In the genomic region with DNA sequence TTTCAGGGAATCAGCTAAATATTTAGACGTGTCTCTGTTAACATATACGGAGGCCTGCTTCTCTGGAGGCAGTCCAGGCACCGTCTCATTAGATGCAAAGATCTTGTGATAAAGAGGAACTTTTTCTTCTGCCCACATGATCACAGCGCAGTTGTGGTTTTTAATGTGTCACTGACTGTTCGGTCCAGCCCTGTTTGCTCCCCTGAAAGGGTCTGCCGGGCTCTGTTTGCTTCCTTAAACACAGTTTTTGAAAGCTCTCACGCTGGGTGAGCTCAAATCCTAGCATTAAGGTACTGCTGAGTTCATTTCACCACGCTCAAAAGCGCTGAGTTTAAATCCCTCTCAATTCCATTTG, we compare ENCODE assay signal across 9 mouse cellular contexts. TPM values are rescaled to one million over a fixed set of nuclear protein-coding genes. Genes with fewer than 3 reads are reported as not detected.
DNase-seq lines count a peak whose midpoint lies in the region; ATAC-seq and TF ChIP-seq lines count a peak whose summit lies in the region.
"Had no signal": no experiment of that assay in that cellular context is flagged by ENCODE, and none has a peak within 500 bp of the region (broad histone marks: within the 10 kb centered on the region; RNA-seq: fewer than 3 reads in every experiment).

No protein-coding gene starts in this region.

- TF ChIP-seq CTCF in liver, adult 2 months (IDR thresholded peaks at IDR 0.05; ENCODE audit: low read depth, low read length), result no peak

- no peaks in the 10 kb centered on the region for H3K36me3 ChIP-seq in liver, adult 2 months (ENCODE audit: control insufficient read depth, insufficient read depth, low read length)
- no peaks in the 10 kb centered on the region for H3K36me3 ChIP-seq in forebrain, embryonic 10.5 days (replicated peaks)
- no peaks in the 10 kb centered on the region for H3K36me3 ChIP-seq in liver, embryonic 11.5 days (ENCODE audit: control insufficient read depth, insufficient read depth, low read length)
- no peaks in the 10 kb centered on the region for H3K36me3 ChIP-seq in neural tube, embryonic 11.5 days (ENCODE audit: control insufficient read depth, insufficient read depth, low read length)

- H3K79me2 ChIP-seq in liver, adult 2 months (ENCODE audit: control insufficient read depth, insufficient read depth, low read length), result no peaks in the 10 kb centered on the region

- H3K4me1 ChIP-seq in liver, adult 2 months (ENCODE audit: control insufficient read depth, insufficient read depth, low read length), result peaks cover 4% of the 10 kb centered on the region
- H3K4me1 ChIP-seq in forebrain, embryonic 10.5 days, result peaks cover 84% of the 10 kb centered on the region
- H3K4me1 ChIP-seq in liver, embryonic 11.5 days (replicated peaks; ENCODE audit: control insufficient read depth, insufficient read depth, low read length), result peaks cover 9% of the 10 kb centered on the region
- H3K4me1 ChIP-seq in neural tube, embryonic 11.5 days (ENCODE audit: control insufficient read depth, insufficient read depth, low read length), result peaks cover 18% of the 10 kb centered on the region

- H3K9me3 ChIP-seq in forebrain, embryonic 10.5 days, result no peaks in the 10 kb centered on the region
- no peaks in the 10 kb centered on the region for H3K9me3 ChIP-seq in liver, embryonic 11.5 days (ENCODE audit: control insufficient read depth, low read length)
- H3K9me3 ChIP-seq in neural tube, embryonic 11.5 days (ENCODE audit: control insufficient read depth, low read length), result no peaks in the 10 kb centered on the region

- H3K4me2 ChIP-seq in liver, embryonic 11.5 days, result peak overlapping the region; percentile 47
- H3K4me2 ChIP-seq in neural tube, embryonic 11.5 days (ENCODE audit: low read depth), result 0 out of 2 replicates have a peak overlapping the region, but pooled peaks have one; percentile 2

- WGBS in liver, adult 2 months, result 42% methylated on average over 9 of the region's 9 CpGs
- WGBS in forebrain, embryonic 10.5 days, result 3% methylated on average over 9 of the region's 9 CpGs
- 11% methylated on average over 9 of the region's 9 CpGs for WGBS in liver, embryonic 11.5 days
- WGBS in neural tube, embryonic 11.5 days, result 8% methylated on average over 9 of the region's 9 CpGs

- no peak overlapping the region for H3K4me3 ChIP-seq in liver, adult 2 months (ENCODE audit: insufficient read depth, low read depth, low read length)
- H3K4me3 ChIP-seq in forebrain, embryonic 10.5 days, result peak overlapping the region; percentile 16; the same call in 1 of the 2 replicates
- no peak overlapping the region for H3K4me3 ChIP-seq in liver, embryonic 11.5 days (ENCODE audit: low read depth, low read length)
- no peak overlapping the region for H3K4me3 ChIP-seq in neural tube, embryonic 11.5 days (ENCODE audit: low read depth, low read length)

- intact Hi-C loops in left cerebral cortex, postnatal 4 days (cut with DNase I), result loop anchor here (5.0 kb wide), 2 partner anchors 166 to 306 kb away; partner anchors contain the start of gene Fzd7

- no peak overlapping the region for H3K9ac ChIP-seq in liver, adult 2 months (ENCODE audit: low read depth, low read length)
- no peak overlapping the region; the same call in 1 of the 2 replicates for H3K9ac ChIP-seq in liver, embryonic 11.5 days (ENCODE audit: low read depth, low read length)
- H3K9ac ChIP-seq in neural tube, embryonic 11.5 days (ENCODE audit: low read length), result no peak overlapping the region

- no peaks in the 10 kb centered on the region for H3K27me3 ChIP-seq in liver, adult 2 months (ENCODE audit: control insufficient read depth, insufficient read depth, low read length)
- peaks cover 79% of the 10 kb centered on the region for H3K27me3 ChIP-seq in forebrain, embryonic 10.5 days (ENCODE audit: poor library complexity, severe bottlenecking)
- no peaks in the 10 kb centered on the region for H3K27me3 ChIP-seq in liver, embryonic 11.5 days (replicated peaks; ENCODE audit: control insufficient read depth, insufficient read depth, low read length)
- no peaks in the 10 kb centered on the region for H3K27me3 ChIP-seq in neural tube, embryonic 11.5 days (ENCODE audit: control insufficient read depth, insufficient read depth, low read length)

- ATAC-seq in liver, embryonic 11.5 days (replicated peaks; ENCODE audit: low FRiP score), result no peak
- ATAC-seq in neural tube, embryonic 11.5 days (ENCODE audit: insufficient read depth, low FRiP score, low TSS enrichment), result 0 out of 2 replicates have a peak, but pooled peaks have one; percentile 1

- no peak for TF ChIP-seq POLR2A in liver, adult 2 months (IDR thresholded peaks at IDR 0.05; ENCODE audit: extremely low read depth, insufficient read depth, low read length)

- peak; percentile 4 for DNase-seq in liver, adult 2 months (ENCODE audit: extremely low read depth, low read depth, low spot score)
- DNase-seq in liver (no peak), adipocyte (ENCODE audit: low spot score) (no peak)
- peak; percentile 71 for DNase-seq in forebrain, embryonic 10.5 days (ENCODE audit: extremely low spot score, low spot score)
- no peak for DNase-seq in liver, embryonic 11.5 days (ENCODE audit: low spot score)
- DNase-seq in neural tube, embryonic 11.5 days (ENCODE audit: low spot score), result peak; percentile 24
- DNase-seq in gastrocnemius, postnatal 25 days, result no peak
- no peak for DNase-seq in left cerebral cortex, postnatal 4 days

- no peak overlapping the region for H3K27ac ChIP-seq in liver, adult 2 months (replicated peaks; ENCODE audit: insufficient read depth, low read depth, low read length)
- peak overlapping the region; percentile 48 for H3K27ac ChIP-seq in forebrain, embryonic 10.5 days
- no peak overlapping the region for H3K27ac ChIP-seq in liver, embryonic 11.5 days (ENCODE audit: low read depth, low read length)
- H3K27ac ChIP-seq in neural tube, embryonic 11.5 days (ENCODE audit: low read depth, low read length), result peak overlapping the region; percentile 55

RNA-seq across cellular contexts. Expression of gene Cdk15, which starts 59.3 kb away (rescaled TPM):
- not detected in 2 replicates for total RNA-seq in liver, adult 2 months (2014; rRNA removed)
- polyA plus RNA-seq in liver, adult 2 months (2012; rRNA removed), result not detected in 2 replicates
- polyA plus RNA-seq in forebrain, embryonic 10.5 days (2016; fragmentation: Nextera tagmentation; extraction: Ambion mirVana), result 0.29 and 0.73 TPM in 2 replicates
- polyA plus RNA-seq in liver, embryonic 11.5 days (2014; fragmentation: Nextera tagmentation; extraction: Ambion mirVana), result 0.21 TPM in 1 of 2 replicates, not detected in the other
- 0.31 and 0.89 TPM in 2 replicates for polyA plus RNA-seq in neural tube, embryonic 11.5 days (2014; fragmentation: Nextera tagmentation; extraction: Ambion mirVana)
- under 1 TPM in 1 of 2 experiments, not detected in 1; 0.20 TPM for total RNA-seq in gastrocnemius, postnatal 25 days (2021)
- under 1 TPM in 1 of 2 experiments, not detected in 1; 0.34 TPM for total RNA-seq in left cerebral cortex, postnatal 4 days (2021)
- polyA plus RNA-seq: large intestine, adult 2 months had no signal

Comparison
In these comparisons a context has a peak if more than half of its experiments do, and no peak if none do; other contexts are left out.
1. DNase-seq: peak in liver, adult 2 months (single experiment), forebrain, embryonic 10.5 days (single experiment) and neural tube, embryonic 11.5 days (single experiment); none in liver (single experiment), liver, embryonic 11.5 days (single experiment), gastrocnemius, postnatal 25 days (single experiment), adipocyte (single experiment) and left cerebral cortex, postnatal 4 days (single experiment).
2. H3K27ac ChIP-seq: peak in forebrain, embryonic 10.5 days (single experiment) and neural tube, embryonic 11.5 days (single experiment); none in liver, adult 2 months (single experiment) and liver, embryonic 11.5 days (single experiment).